Mouse (Mus musculus) midbrain, postnatal 0 days (tissue): ENCODE results near the gene Tmem88b. TPM values are rescaled to one million over a fixed set of nuclear protein-coding genes. Genes with fewer than 3 reads are reported as not detected.
"Not testable (repeated sequence)": the region's sequence is repeated elsewhere in the genome, so short reads cannot be mapped to it uniquely, and the experiment has no call there.

Experiments used
- ATAC-seq: fragments of 200-750 bp; cut with Nextera tagmentation; 2 replicates; pipeline ENCODE4 v1.8.0; 2017; ENCODE audit warnings: moderate number of reproducible peaks, mild to moderate bottlenecking, moderate TSS enrichment, moderate library complexity; ENCODE audit not compliant: low FRiP score
- DNase-seq: peaks from one replicate; pipeline ENCODE4 v3.0.0-alpha.2; 2015; ENCODE audit warnings: low spot score
- H3K27ac ChIP-seq: fragments of 300-500 bp; sonication (generic); 2 replicates; pipeline ENCODE4 v1.5.1; 2014; ENCODE audit warnings: low read depth, mild to moderate bottlenecking, low read length, mixed read lengths
- H3K27me3 ChIP-seq: fragments of 300-500 bp; sonication (generic); 2 replicates; pipeline ENCODE4 v1.6.1; 2014; ENCODE audit warnings: low read length, control low read depth, mixed read lengths; ENCODE audit not compliant: insufficient read depth
- H3K36me3 ChIP-seq: fragments of 300-500 bp; sonication (generic); 2 replicates; pipeline ENCODE4 v1.6.1; 2014; ENCODE audit warnings: low read length, control low read depth, mixed read lengths; ENCODE audit not compliant: insufficient read depth
- H3K4me1 ChIP-seq: fragments of 300-500 bp; sonication (generic); 2 replicates; pipeline ENCODE4 v1.6.1; 2014; ENCODE audit warnings: mild to moderate bottlenecking, control low read depth, antibody characterized with exemption, low read length, mixed read lengths; ENCODE audit not compliant: insufficient read depth
- H3K4me2 ChIP-seq: fragments of 300-500 bp; sonication (generic); 2 replicates; pipeline ENCODE4 v1.6.1; 2014; ENCODE audit warnings: low read depth, mild to moderate bottlenecking, low read length, mixed read lengths; ENCODE audit not compliant: poor library complexity, severe bottlenecking
- H3K4me3 ChIP-seq: fragments of 300-500 bp; sonication (generic); 2 replicates; pipeline ENCODE4 v1.5.1; 2014; ENCODE audit warnings: low read depth, mild to moderate bottlenecking, low read length, moderate library complexity
- H3K9ac ChIP-seq: fragments of 300-500 bp; sonication (generic); replicated peaks from 2 replicates; pipeline ENCODE4 v1.6.1; 2014; ENCODE audit warnings: mild to moderate bottlenecking, low read length, moderate library complexity, mixed read lengths; ENCODE audit not compliant: poor library complexity, severe bottlenecking
- H3K9me3 ChIP-seq: fragments of 300-500 bp; sonication (generic); 2 replicates; pipeline ENCODE4 v1.6.1; 2016; ENCODE audit warnings: low read length, control low read depth
- CTCF ChIP-seq: IDR thresholded peaks from 2 replicates; pipeline ENCODE4 v1.5.1; 2016; ENCODE audit warnings: antibody characterized with exemption, mild to moderate bottlenecking
- WGBS: fragments of 180-500 bp; shearing (Covaris S2); extraction: QIAGEN DNeasy Blood & Tissue Kit; methylation state at CpG from one replicate; pipeline ENCODE4 v1.1.7; 2014; 5-methylcytosine and 5-hydroxymethylcytosine counted together
- polyA plus RNA-seq: library from polyadenylated mRNA; unstranded; fragments of >200 nt; fragmentation: Nextera tagmentation; extraction: Ambion mirVana; gene quantifications from 2 replicates; pipeline ENCODE4 v1.2.1, GENCODE M21; 2015
- total RNA-seq: library from RNA; depleted of rRNA; stranded (reverse); fragments of >200 nt; gene quantifications from 2 replicates; pipeline ENCODE4 v1.2.3, GENCODE M21; 2014

Gene Tmem88b
- total and polyA plus RNA-seq, 2 experiments from 2014 or later, result 0.56 to 0.66 TPM

DNA sequence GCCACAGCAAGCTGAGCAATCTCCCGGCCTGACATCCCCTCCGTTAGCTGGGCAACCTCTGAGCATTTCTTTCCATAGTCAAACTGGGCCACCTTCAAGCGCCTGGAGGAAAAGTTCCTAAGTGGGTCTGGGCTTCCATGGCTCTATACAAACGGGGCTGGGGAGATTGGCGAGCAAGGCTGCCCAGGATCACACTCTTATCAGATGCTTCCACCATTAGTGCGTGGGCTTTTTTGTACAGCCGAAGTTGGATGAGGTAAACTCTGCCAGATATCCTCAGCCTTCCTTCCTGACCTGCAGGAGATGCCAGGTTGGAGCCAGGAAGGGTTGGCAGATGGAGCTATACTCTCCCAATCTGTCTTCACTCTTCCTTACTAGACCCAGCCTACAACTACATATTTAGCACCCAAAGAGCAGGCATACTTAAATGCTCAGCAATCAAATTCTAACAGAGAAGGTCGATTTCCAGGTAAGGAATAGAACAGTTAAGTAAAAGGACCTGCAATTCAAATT, 39.6 kb downstream of the Tmem88b start:
- H3K9me3 ChIP-seq, result no peaks in the 10 kb centered on the region
- H3K36me3 ChIP-seq, result peaks cover 76% of the 10 kb centered on the region
- H3K4me1 ChIP-seq, result no peaks in the 10 kb centered on the region
- no peaks in the 10 kb centered on the region for H3K27me3 ChIP-seq
- WGBS, result 90% methylated on average over 8 of the region's 8 CpGs
- H3K27ac ChIP-seq, result no peak overlapping the region
- no peak for TF ChIP-seq CTCF
- H3K4me2 ChIP-seq, result no peak overlapping the region
- H3K4me3 ChIP-seq, result no peak overlapping the region
- DNase-seq, result no peak
- ATAC-seq, result no peak
- no peak overlapping the region for H3K9ac ChIP-seq

DNA sequence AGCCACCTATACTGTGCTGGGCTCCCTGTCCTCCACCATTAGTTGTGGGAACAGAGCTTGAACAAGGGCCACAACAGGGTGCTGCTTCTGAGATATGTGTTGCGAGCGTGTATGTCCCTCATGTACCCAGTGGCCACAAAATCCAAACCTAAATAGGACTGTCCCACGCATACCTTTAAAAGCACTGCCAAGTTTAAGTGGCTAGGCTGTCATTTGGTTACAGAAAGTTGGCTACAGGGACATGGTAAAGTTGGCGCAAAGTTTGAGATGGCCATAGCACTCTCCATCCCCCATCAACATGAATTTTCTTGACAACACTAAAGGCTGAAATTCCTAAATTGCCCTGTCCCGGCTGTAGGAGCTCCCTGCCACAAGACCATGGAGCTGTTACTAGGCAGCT, 40.5 kb downstream of the Tmem88b start:
- no peak for TF ChIP-seq CTCF
- ATAC-seq (no peak), DNase-seq (no peak)
- H3K4me1 ChIP-seq, result no peaks in the 10 kb centered on the region
- H3K27me3 ChIP-seq, result no peaks in the 10 kb centered on the region
- H3K4me2 ChIP-seq, result no peak overlapping the region
- WGBS, result 94% methylated on average over 5 of the region's 5 CpGs
- no peak overlapping the region for H3K9ac ChIP-seq
- H3K36me3 ChIP-seq, result peaks cover 73% of the 10 kb centered on the region
- no peak overlapping the region for H3K27ac ChIP-seq
- no peaks in the 10 kb centered on the region for H3K9me3 ChIP-seq
- H3K4me3 ChIP-seq, result no peak overlapping the region

DNA sequence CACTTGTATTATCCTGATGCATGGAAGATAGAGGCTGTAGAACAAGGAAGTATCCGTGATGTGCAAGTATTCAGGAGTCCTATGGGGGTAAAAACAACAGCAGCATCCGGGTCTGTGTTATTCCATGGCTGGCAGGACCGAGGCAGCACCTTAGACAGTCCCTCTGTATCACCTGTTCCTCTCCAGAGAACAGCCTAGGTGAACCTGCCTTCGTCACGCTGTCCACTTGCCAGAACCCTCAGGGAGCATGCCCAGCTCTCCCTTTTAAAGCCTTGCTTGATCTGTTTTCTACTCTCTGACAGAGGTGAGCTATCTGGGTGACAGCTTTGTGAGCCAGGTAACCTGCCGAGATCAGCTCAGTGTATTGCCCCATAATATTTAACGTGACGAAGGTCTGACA, 41.2 kb downstream of the Tmem88b start:
- DNase-seq (no peak), ATAC-seq (no peak)
- H3K4me1 ChIP-seq, result no peaks in the 10 kb centered on the region
- no peaks in the 10 kb centered on the region for H3K27me3 ChIP-seq
- TF ChIP-seq CTCF, result no peak
- H3K4me3 ChIP-seq, result no peak overlapping the region
- no peak overlapping the region for H3K4me2 ChIP-seq
- WGBS, result 97% methylated on average over 8 of the region's 8 CpGs
- H3K9me3 ChIP-seq, result no peaks in the 10 kb centered on the region
- H3K36me3 ChIP-seq, result peaks cover 73% of the 10 kb centered on the region
- H3K27ac ChIP-seq, result no peak overlapping the region
- no peak overlapping the region for H3K9ac ChIP-seq

DNA sequence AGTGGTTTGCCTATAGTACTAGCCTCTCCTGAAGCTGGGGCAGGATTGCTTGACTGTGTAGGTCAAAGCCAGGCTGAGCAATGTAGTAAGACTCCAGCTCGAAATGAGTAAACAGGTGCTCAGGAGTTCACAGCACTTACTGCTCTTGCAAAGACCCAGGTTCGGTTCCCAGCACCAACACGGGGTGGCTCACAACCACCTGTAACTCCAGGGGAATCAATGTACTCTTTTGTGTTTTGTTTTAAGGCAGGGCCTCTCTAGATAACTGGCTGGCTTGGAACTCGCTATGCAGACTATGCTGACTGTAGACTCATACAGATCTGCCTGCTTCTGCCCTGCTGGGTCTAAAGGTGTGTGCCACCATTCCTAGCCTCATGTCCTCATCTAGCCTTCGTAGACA, 43.0 kb downstream of the Tmem88b start:
- DNase-seq, result no peak
- Histone ChIP-seq H3K27me3 (no peaks in the 10 kb centered on the region), H3K9me3 (no peaks in the 10 kb centered on the region), H3K4me3 (no peak overlapping the region), H3K4me1 (no peaks in the 10 kb centered on the region), H3K4me2 (no peak overlapping the region), H3K36me3 (peaks cover 70% of the 10 kb centered on the region), H3K27ac (no peak overlapping the region), H3K9ac (no peak overlapping the region)
- 95% methylated on average over 5 of the region's 5 CpGs for WGBS
- no peak for TF ChIP-seq CTCF
- no peak for ATAC-seq

DNA sequence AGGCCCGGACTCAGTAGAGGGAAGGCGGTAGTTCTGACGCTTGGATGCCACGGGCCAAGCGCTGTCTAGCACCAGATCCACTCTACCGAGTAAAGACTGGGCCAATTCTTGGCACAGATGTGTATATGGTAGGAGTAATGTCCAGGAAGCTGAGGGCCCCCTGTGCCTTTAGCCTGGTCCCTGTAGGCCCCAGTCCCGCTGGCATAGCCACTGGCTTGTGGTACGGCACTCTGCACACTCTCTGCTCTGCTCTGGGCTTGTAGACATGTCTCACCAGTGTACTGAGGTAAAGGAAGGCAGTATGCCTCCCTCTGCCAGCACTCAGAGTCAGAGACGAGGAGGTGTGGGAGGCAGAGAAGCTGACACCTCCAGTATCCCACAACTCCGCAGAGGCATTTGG, 45.0 kb downstream of the Tmem88b start:
- H3K4me1 ChIP-seq, ATAC-seq, H3K4me3 ChIP-seq, H3K9me3 ChIP-seq, H3K27me3 ChIP-seq, DNase-seq, H3K4me2 ChIP-seq, H3K27ac ChIP-seq, H3K9ac ChIP-seq: not testable (repeated sequence)
- H3K36me3 ChIP-seq, result peaks cover 55% of the 10 kb centered on the region
- 91% methylated on average over 10 of the region's 10 CpGs for WGBS

DNA sequence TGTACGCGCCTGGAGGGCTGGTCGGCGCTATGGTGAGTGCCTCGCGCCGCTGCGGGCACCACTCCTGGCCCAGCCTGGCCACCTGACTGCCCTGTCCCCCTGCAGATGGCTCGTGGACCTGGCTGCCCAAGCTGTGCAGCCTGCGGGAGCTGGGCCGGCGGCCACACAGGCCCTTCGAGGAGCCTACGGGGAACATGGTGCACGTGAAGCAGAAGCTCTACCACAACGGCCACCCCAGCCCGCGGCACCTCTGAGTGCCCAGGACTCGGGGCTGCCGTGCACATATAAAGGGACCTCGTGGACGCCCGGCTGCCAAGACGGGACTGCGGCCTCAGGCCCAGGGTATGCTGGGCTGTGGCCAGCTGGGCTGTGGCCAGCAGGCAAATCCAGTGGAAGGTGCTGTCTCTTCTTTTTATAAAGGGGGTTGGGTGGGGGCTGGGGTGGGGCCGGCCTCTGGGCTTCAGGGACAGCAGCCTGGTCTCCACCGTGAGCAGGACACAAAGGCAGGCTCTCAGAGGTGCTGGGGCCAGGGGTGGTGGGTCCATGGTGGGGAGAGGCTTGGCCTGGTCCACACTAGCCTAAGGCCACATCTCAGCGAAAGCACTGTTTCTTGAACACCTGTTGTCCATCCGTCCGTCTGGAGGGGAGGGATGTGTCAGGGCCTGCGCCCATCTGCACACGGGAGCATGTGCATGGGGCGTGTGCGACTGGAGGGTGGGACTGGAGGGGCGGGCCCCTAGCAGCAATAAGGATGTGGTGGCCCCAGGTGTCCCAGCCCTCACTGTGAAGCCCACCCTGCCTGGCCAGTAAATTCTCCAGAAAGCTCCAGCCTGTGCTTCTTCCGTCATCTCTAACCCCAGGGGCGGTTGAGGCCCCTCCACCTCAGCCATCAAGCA, 45.7 kb downstream of the Tmem88b start:
- H3K27ac ChIP-seq, result no peak overlapping the region
- H3K4me2 ChIP-seq, result no peak overlapping the region
- DNase-seq (peak; percentile 45), ATAC-seq (no peak)
- H3K36me3 ChIP-seq, result peaks cover 55% of the 10 kb centered on the region
- WGBS, result 79% methylated on average over 37 of the region's 37 CpGs
- no peak for TF ChIP-seq CTCF
- H3K4me1 ChIP-seq, result 0 out of 2 replicates have a peak, but pooled peaks cover 7% of the 10 kb centered on the region
- H3K4me3 ChIP-seq, result no peak overlapping the region
- no peaks in the 10 kb centered on the region for H3K9me3 ChIP-seq
- H3K9ac ChIP-seq, result 0 out of 2 replicates have a peak overlapping the region, but pooled peaks have one; percentile 4
- no peaks in the 10 kb centered on the region for H3K27me3 ChIP-seq
